25 mouse cellular contexts compared by ENCODE assay signal in genomic region chr11:3973081-3973480, GRCm38 (mm10). TPM values are rescaled to one million over a fixed set of nuclear protein-coding genes. Genes with fewer than 3 reads are reported as not detected.
DNase-seq lines count a peak whose midpoint lies in the region; TF ChIP-seq lines count a peak whose summit lies in the region.
"Had no signal": no experiment of that assay in that cellular context is flagged by ENCODE, and none has a peak within 500 bp of the region (broad histone marks: within the 10 kb centered on the region; RNA-seq: fewer than 3 reads in every experiment).

No protein-coding gene starts in this region.

- intact Hi-C loops in heart, adult 2 months (cut with DNase I) = no loop called here

- TF ChIP-seq EP300 in heart, adult 2 months (IDR thresholded peaks at IDR 0.05; ENCODE audit: insufficient read depth, low read depth, low read length) = no peak

- H3K79me2 ChIP-seq in heart, adult 2 months (replicated peaks; ENCODE audit: control insufficient read depth, insufficient read depth, low read length) = no peaks in the 10 kb centered on the region

- H3K9ac ChIP-seq in heart, adult 2 months (ENCODE audit: low read depth, low read length) = no peak overlapping the region
- H3K9ac ChIP-seq: embryonic facial prominence, embryonic 12.5 days; forebrain, embryonic 12.5 days; forebrain, postnatal 0 days had no signal

- no peaks in the 10 kb centered on the region for H3K27me3 ChIP-seq in heart, adult 2 months (ENCODE audit: control insufficient read depth, insufficient read depth, low read length)
- H3K27me3 ChIP-seq: CH12.LX; embryonic facial prominence, embryonic 12.5 days; forebrain, embryonic 12.5 days; Patski had no signal

- H3K36me3 ChIP-seq in heart, adult 2 months (ENCODE audit: control insufficient read depth, insufficient read depth, low read length) = no peaks in the 10 kb centered on the region

- DNase-seq in cerebellum, adult 9-11 months = peak; percentile 1
- no peak for DNase-seq in cerebellum, postnatal 36 days
- peak; percentile 63 for DNase-seq in heart, adult 11 months
- DNase-seq in heart, adult 2 months = no peak
- DNase-seq in testis, postnatal 10 days (ENCODE audit: low spot score) = peak; percentile 30
- DNase-seq in testis, postnatal 14 days (ENCODE audit: low spot score) = no peak
- DNase-seq: adrenal gland, adult 8-10 months; adrenal gland, postnatal 14 days; adrenal gland, postnatal 36 days; B cell, adult 2 months; cerebellum, adult 11-12 months; cerebellum, adult 9-10 months; cerebellum, postnatal 14 days; forebrain, postnatal 0 days had no signal

- no peaks in the 10 kb centered on the region for H3K4me1 ChIP-seq in heart, adult 2 months (ENCODE audit: control insufficient read depth, insufficient read depth, low read length)
- H3K4me1 ChIP-seq: embryonic facial prominence, embryonic 10.5 days; embryonic facial prominence, embryonic 12.5 days; forebrain, embryonic 12.5 days had no signal

- 92% methylated on average over 7 of the region's 7 CpGs for whole genome bisulfite sequencing in heart, adult 2 months

- TF ChIP-seq CTCF in heart, adult 2 months (IDR thresholded peaks at IDR 0.05) = no peak

- no peak for TF ChIP-seq POLR2A in heart, adult 2 months (IDR thresholded peaks at IDR 0.05; ENCODE audit: insufficient read depth, low read depth, low read length)

- no peak overlapping the region for H3K4me3 ChIP-seq in heart, adult 2 months
- H3K4me3 ChIP-seq: embryonic facial prominence, embryonic 10.5 days; embryonic facial prominence, embryonic 12.5 days; forebrain, embryonic 12.5 days had no signal

- no peak overlapping the region for H3K27ac ChIP-seq in heart, adult 2 months
- H3K27ac ChIP-seq: embryonic facial prominence, embryonic 10.5 days; embryonic facial prominence, embryonic 12.5 days; forebrain, embryonic 12.5 days had no signal

RNA-seq across cellular contexts. Expression of gene 4930556J24Rik, which starts 3.5 kb away (rescaled TPM):
- total RNA-seq in heart, adult 2 months (2021) = not detected
- polyA plus RNA-seq in heart, adult 2 months (2012; rRNA removed) = not detected in 2 replicates
- total RNA-seq: adrenal gland, adult 18-20 months; adrenal gland, adult 8-10 months; adrenal gland, postnatal 14 days; adrenal gland, postnatal 36 days; forebrain, postnatal 0 days had no signal
- polyA plus RNA-seq: activated CD4-positive, CD25-positive, alpha-beta regulatory T cell, adult 4 months; CD4-positive, CD25-positive, alpha-beta regulatory T cell, adult 4 months; embryonic facial prominence, embryonic 14.5 days; forebrain, embryonic 14.5 days; forebrain, postnatal 0 days; G1E had no signal

RNA-seq across cellular contexts. Expression of gene Pes1, which starts 9.3 kb away (rescaled TPM):
- 10 to 100 TPM; 26.6 to 27.3 TPM for total RNA-seq in heart, adult 2 months (2021)
- 19.4 and 26.5 TPM in 2 replicates for polyA plus RNA-seq in heart, adult 2 months (2012; rRNA removed)

RNA-seq across cellular contexts. Expression of gene Gal3st1, which starts 10.4 kb away (rescaled TPM):
- total RNA-seq in heart, adult 2 months (2021) = under 1 TPM; 0.18 to 0.21 TPM
- 0.47 and 1.1 TPM in 2 replicates for polyA plus RNA-seq in heart, adult 2 months (2012; rRNA removed)
- total RNA-seq: adrenal gland, adult 18-20 months; G1E had no signal
- polyA plus RNA-seq: activated CD4-positive, CD25-positive, alpha-beta regulatory T cell, adult 4 months; CD4-positive, CD25-positive, alpha-beta regulatory T cell, adult 4 months; G1E had no signal

RNA-seq across cellular contexts. Expression of gene Tcn2, which starts 41.1 kb away (rescaled TPM):
- 10 to 100 TPM; 41.3 to 42.9 TPM for total RNA-seq in heart, adult 2 months (2021)
- 69.4 and 90.6 TPM in 2 replicates for polyA plus RNA-seq in heart, adult 2 months (2012; rRNA removed)

RNA-seq across cellular contexts. Expression of gene Sec14l4, which starts 58.2 kb away (rescaled TPM):
- under 1 TPM; 0.14 to 0.47 TPM for total RNA-seq in heart, adult 2 months (2021)
- polyA plus RNA-seq in heart, adult 2 months (2012; rRNA removed) = 0.32 and 0.57 TPM in 2 replicates
- total RNA-seq: forebrain, postnatal 0 days had no signal
- polyA plus RNA-seq: activated CD4-positive, CD25-positive, alpha-beta regulatory T cell, adult 4 months; CD4-positive, CD25-positive, alpha-beta regulatory T cell, adult 4 months; embryonic facial prominence, embryonic 10.5 days; embryonic facial prominence, embryonic 12.5 days; forebrain, embryonic 12.5 days; forebrain, embryonic 14.5 days; forebrain, postnatal 0 days; G1E; Patski had no signal

Comparison
In these comparisons a context has a peak if more than half of its experiments do, and no peak if none do; other contexts are left out.
1. DNase-seq: peak in cerebellum, adult 9-11 months (single experiment), heart, adult 11 months (single experiment) and testis, postnatal 10 days (single experiment); none in cerebellum, postnatal 36 days (0 of 2), heart, adult 2 months (0 of 2) and testis, postnatal 14 days (single experiment).